Mouse (Mus musculus): ENCODE measurements around the gene Acp2.

- TF ChIP-seq POLR2A (IDR thresholded peaks at IDR 0.05; ENCODE audit: insufficient read depth, low read length): no peak
- TF ChIP-seq CTCF (IDR thresholded peaks at IDR 0.05; ENCODE audit: low read depth, low read length): no peak
- TF ChIP-seq EP300 (IDR thresholded peaks at IDR 0.05; ENCODE audit: insufficient read depth, low read depth, low read length): no peak
Observed at GRCm38 (mm10) chr2:91244557-91245228, 42.0 kb downstream of the Acp2 start.
